Mouse (Mus musculus) CH12.LX (cell line): ENCODE data around the gene Xylt1. TPM values are rescaled to one million over a fixed set of nuclear protein-coding genes. Genes with fewer than 3 reads are reported as not detected.

Experiments used
- DNase-seq: peaks from one replicate; pipeline ENCODE4 v3.0.0-alpha.2; 2013; ENCODE audit errors: extremely low read depth
- H3K27ac ChIP-seq: 2 replicates; pipeline ENCODE4 v1.5.1; 2012; ENCODE audit warnings: low read depth, mild to moderate bottlenecking, control low read depth, moderate library complexity; ENCODE audit not compliant: insufficient read depth
- H3K27me3 ChIP-seq: replicated peaks from 2 replicates; pipeline ENCODE3; 2012; ENCODE audit warnings: inconsistent platforms
- H3K36me3 ChIP-seq, 2 experiments: replicated peaks in 1 of 2; 2 replicates each; pipeline versions ENCODE3 to v1.6.1; 2012; ENCODE audit warnings: inconsistent platforms in 1 of 2, low read length in 1 of 2, mild to moderate bottlenecking in 1 of 2, mixed read lengths in 1 of 2, moderate library complexity in 1 of 2; ENCODE audit not compliant: control insufficient read depth in 1 of 2, insufficient read depth in 1 of 2
- H3K4me1 ChIP-seq, 2 experiments: 2 replicates each; pipeline ENCODE4 v1.6.1; 2012; ENCODE audit warnings: inconsistent platforms in 1 of 2, moderate library complexity in 1 of 2; ENCODE audit not compliant: insufficient read depth in 2 of 2, control insufficient read depth in 1 of 2
- H3K4me2 ChIP-seq: 2 replicates; pipeline ENCODE4 v1.6.1; 2012; ENCODE audit warnings: low read depth, mild to moderate bottlenecking, control low read depth; ENCODE audit not compliant: poor library complexity, insufficient read depth, severe bottlenecking
- H3K4me3 ChIP-seq, 3 experiments: fragments of 150-350 bp in 1 of 3; sonication (generic) in 1 of 3; replicated peaks in 1 of 3; 2 replicates each; pipeline versions ENCODE3 to v1.5.1; 2011 to 2012; ENCODE audit warnings: low read depth in 2 of 3, low read length in 2 of 3, mild to moderate bottlenecking in 2 of 3, moderate library complexity in 2 of 3, control low read depth in 1 of 3, improper control_type of control experiment in 1 of 3, inconsistent platforms in 1 of 3, mixed read lengths in 1 of 3; ENCODE audit not compliant: poor library complexity in 1 of 3
- H3K79me2 ChIP-seq: replicated peaks from 2 replicates; pipeline ENCODE4 v1.6.1; 2012; ENCODE audit warnings: mild to moderate bottlenecking, moderate library complexity; ENCODE audit not compliant: control insufficient read depth, poor library complexity, insufficient read depth, severe bottlenecking; ENCODE audit errors: extremely low read depth
- H3K9ac ChIP-seq: 2 replicates; pipeline ENCODE4 v1.6.1; 2012; ENCODE audit warnings: low read depth, mild to moderate bottlenecking, control low read depth, moderate library complexity; ENCODE audit not compliant: insufficient read depth
- H3K9me3 ChIP-seq: replicated peaks from 2 replicates; pipeline ENCODE3; 2012; ENCODE audit warnings: low read length, inconsistent platforms, mixed read lengths
- BHLHE40 ChIP-seq: IDR thresholded peaks from 2 replicates; pipeline ENCODE4 v1.6.1; 2011; ENCODE audit warnings: mild to moderate bottlenecking, low read depth, low read length, improper control_type of control experiment
- CHD1 ChIP-seq: IDR thresholded peaks from 2 replicates; pipeline ENCODE4 v1.6.1; 2012; ENCODE audit warnings: low read depth, low read length, improper control_type of control experiment, inconsistent platforms
- EP300 ChIP-seq: IDR thresholded peaks from 2 replicates; pipeline ENCODE4 v1.6.1; 2011; ENCODE audit warnings: low read length, improper control_type of control experiment
- ETS1 ChIP-seq: conservative IDR thresholded peaks from 2 replicates; pipeline ENCODE4 v1.6.1; 2012; ENCODE audit warnings: low read depth, mild to moderate bottlenecking, inconsistent platforms, low read length, improper control_type of control experiment, moderate library complexity
- GABPA ChIP-seq: IDR thresholded peaks from 2 replicates; pipeline ENCODE4 v1.6.1; 2012; ENCODE audit warnings: low read depth, low read length, improper control_type of control experiment, inconsistent platforms; ENCODE audit not compliant: insufficient replicate concordance
- IRF4 ChIP-seq: IDR thresholded peaks from 2 replicates; pipeline ENCODE4 v1.6.1; 2014; ENCODE audit warnings: low read depth, mild to moderate bottlenecking, inconsistent platforms, low read length, improper control_type of control experiment
- JUN ChIP-seq: IDR thresholded peaks from 2 replicates; pipeline ENCODE4 v1.6.1; 2011; ENCODE audit warnings: low read depth, mild to moderate bottlenecking, low read length, improper control_type of control experiment, moderate library complexity; ENCODE audit not compliant: insufficient read depth
- MXI1 ChIP-seq: IDR thresholded peaks from 2 replicates; pipeline ENCODE4 v1.6.1; 2011; ENCODE audit warnings: mild to moderate bottlenecking, low read depth, low read length, improper control_type of control experiment
- NELFE ChIP-seq: IDR thresholded peaks from 2 replicates; pipeline ENCODE4 v1.6.1; 2011; ENCODE audit warnings: low read depth, low read length, improper control_type of control experiment
- RAD21 ChIP-seq: IDR thresholded peaks from 2 replicates; pipeline ENCODE4 v1.6.1; 2011; ENCODE audit warnings: low read depth, mild to moderate bottlenecking, low read length, improper control_type of control experiment, moderate library complexity
- SIN3A ChIP-seq: IDR thresholded peaks from 2 replicates; pipeline ENCODE4 v1.6.1; 2012; ENCODE audit warnings: low read length, improper control_type of control experiment, inconsistent platforms
- TBP ChIP-seq: conservative IDR thresholded peaks from 2 replicates; pipeline ENCODE4 v1.6.1; 2011; ENCODE audit warnings: low read depth, low read length, improper control_type of control experiment
- ZC3H11A ChIP-seq: IDR thresholded peaks from 2 replicates; pipeline ENCODE4 v1.6.1; 2012; ENCODE audit warnings: low read depth, mild to moderate bottlenecking, inconsistent platforms, low read length, improper control_type of control experiment
- ZKSCAN1 ChIP-seq: IDR thresholded peaks from 2 replicates; pipeline ENCODE4 v1.6.1; 2012; ENCODE audit warnings: low read depth, inconsistent platforms, low read length, improper control_type of control experiment, borderline replicate concordance
- dilution Hi-C: fragments of 300-500 bp; cut with MboI; formaldehyde crosslinking; loops from 2 replicates; pipeline ENCODE4 v1.14.3; 2020; ENCODE audit warnings: low sequenced_read_pairs; ENCODE audit not compliant: extremely low pct_unique_long_range_greater_than_20kb, extremely low pct_ligation_motif_present
- in situ Hi-C: fragments of 300-500 bp; cut with MboI; formaldehyde crosslinking; loops from 3 replicates; pipeline ENCODE4 v1.14.3; 2019; ENCODE audit warnings: low sequenced_read_pairs, low pct_ligation_motif_present, low pct_unique_long_range_greater_than_20kb, mixed read lengths
- polyA plus RNA-seq: library from polyadenylated mRNA; unstranded; fragments of >175 nt; gene quantifications from 2 replicates; pipeline ENCODE4 v1.2.1, GENCODE M21; 2012; ENCODE audit warnings: low read depth; ENCODE audit not compliant: insufficient read length
- total RNA-seq, 2 experiments: library from RNA; depleted of rRNA; stranded (reverse); fragments of 300-350 nt in 1 of 2; fragments of >200 nt in 1 of 2; gene quantifications; 2 replicates each; pipeline ENCODE4 v1.2.3; 2012 to 2014

The Xylt1 gene
- total and polyA plus RNA-seq, 3 experiments: 0.38 to 0.84 (median 0.38) TPM

DNA sequence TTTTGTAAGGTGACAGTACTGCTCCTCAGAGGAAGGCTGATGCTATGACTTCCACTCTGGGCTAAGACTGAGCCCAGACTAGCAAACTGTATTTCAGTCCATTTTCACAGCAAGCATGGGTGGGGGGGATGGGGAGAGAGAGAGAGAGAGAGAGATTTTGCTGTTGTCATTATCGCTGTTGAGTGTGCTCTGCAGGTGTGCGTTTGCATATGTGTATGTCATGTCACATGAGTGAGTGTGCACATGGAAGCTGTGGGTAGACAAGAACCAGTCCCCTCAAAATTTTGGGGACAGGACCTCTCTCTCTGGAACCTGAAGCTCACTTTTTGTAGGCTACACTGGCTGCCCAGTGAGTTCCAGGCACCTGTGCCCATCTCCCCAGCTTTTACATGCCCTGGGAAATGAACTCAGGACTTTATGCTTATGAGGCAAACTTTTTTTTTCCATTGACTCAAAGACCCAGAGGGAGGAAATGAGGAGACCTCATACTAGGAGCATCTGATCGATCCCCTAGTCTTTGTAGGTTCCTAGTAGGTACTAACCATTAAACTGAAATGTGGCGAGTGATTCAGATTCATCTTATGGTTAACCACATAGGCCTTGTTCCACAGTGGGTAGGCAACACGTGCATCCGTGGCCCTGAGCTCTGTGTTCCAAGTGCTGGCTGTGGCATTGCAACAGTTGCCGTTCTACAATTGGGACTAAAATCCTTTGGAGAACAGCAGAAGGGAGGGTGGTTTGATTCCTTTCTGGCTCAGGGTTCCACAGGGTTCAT lies 85.4 kb downstream of the Xylt1 start:
- no peak overlapping the region for H3K4me2 ChIP-seq
- DNase-seq: peak; percentile 35
- no peak overlapping the region for H3K9ac ChIP-seq
- no peak overlapping the region for H3K4me3 ChIP-seq
- H3K27ac ChIP-seq: no peak overlapping the region
- no peaks in the 10 kb centered on the region for H3K79me2 ChIP-seq
- no peaks in the 10 kb centered on the region for H3K27me3 ChIP-seq
- H3K9me3 ChIP-seq: no peaks in the 10 kb centered on the region
- H3K36me3 ChIP-seq: no peaks in the 10 kb centered on the region
- peaks cover 6 to 39% of the 10 kb centered on the region in 2 experiments for H3K4me1 ChIP-seq
- dilution Hi-C loops (no loop called here), in situ Hi-C loops (no loop called here)
- no peak for TF ChIP-seq MXI1
- TF ChIP-seq BHLHE40: peak; percentile 75
- no peak for TF ChIP-seq SIN3A
- no peak for TF ChIP-seq GABPA

DNA sequence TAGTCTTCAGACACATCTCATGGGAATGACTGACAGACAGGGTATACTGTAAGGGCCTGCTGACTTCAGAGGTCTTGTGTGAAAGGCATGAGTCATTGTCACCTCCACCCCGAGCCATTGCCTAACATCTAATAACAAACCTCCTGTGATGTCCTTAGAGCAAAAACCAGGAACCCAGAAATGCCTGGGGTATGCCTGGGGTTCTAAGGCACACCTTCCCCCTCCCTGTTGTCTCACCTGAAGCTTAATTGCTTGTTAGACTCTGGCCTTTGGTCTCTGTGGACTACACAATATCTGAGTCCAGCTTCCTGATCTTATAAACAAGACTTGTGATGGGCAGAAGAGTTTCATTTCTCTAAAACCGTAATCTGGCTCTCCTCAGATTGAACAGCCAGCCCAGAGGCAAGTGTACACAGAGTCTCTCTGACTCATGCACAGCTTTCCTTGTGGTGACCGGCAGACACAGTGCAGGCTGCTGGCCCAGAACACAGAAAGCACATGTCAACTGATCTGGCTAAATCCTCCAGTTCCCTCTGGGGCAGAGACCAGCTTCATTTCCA lies 89.5 kb downstream of the Xylt1 start:
- Histone ChIP-seq H3K79me2 (no peaks in the 10 kb centered on the region), H3K27ac (no peak overlapping the region), H3K9me3 (no peaks in the 10 kb centered on the region), H3K9ac (no peak overlapping the region), H3K27me3 (no peaks in the 10 kb centered on the region), H3K4me1 (peaks cover 6 to 32% of the 10 kb centered on the region in 2 experiments), H3K36me3 (no peaks in the 10 kb centered on the region), H3K4me3 (no peak overlapping the region), H3K4me2 (no peak overlapping the region; the same call in 1 of the 2 replicates)
- no peak for TF ChIP-seq ZKSCAN1
- TF ChIP-seq BHLHE40: peak; percentile 11; the same call in 1 of the 2 replicates
- TF ChIP-seq JUN: no peak
- no peak for TF ChIP-seq TBP
- TF ChIP-seq IRF4: peak; percentile 33; the same call in 1 of the 2 replicates
- no peak for TF ChIP-seq RAD21
- TF ChIP-seq CHD1: no peak
- TF ChIP-seq NELFE: no peak
- TF ChIP-seq ETS1: 0 out of 2 replicates have a peak, but pooled peaks have one; percentile 15
- TF ChIP-seq GABPA: no peak
- peak; percentile 26; the same call in 1 of the 2 replicates for TF ChIP-seq EP300
- TF ChIP-seq ZC3H11A: no peak
- in situ Hi-C loops (loop anchor here (10.0 kb wide), 1 partner anchor 144 kb away; no protein-coding TSS in a partner anchor), dilution Hi-C loops (no loop called here)
- peak; percentile 58 for DNase-seq
